Mouse (Mus musculus): ENCODE results near the gene Colgalt2.

DNA sequence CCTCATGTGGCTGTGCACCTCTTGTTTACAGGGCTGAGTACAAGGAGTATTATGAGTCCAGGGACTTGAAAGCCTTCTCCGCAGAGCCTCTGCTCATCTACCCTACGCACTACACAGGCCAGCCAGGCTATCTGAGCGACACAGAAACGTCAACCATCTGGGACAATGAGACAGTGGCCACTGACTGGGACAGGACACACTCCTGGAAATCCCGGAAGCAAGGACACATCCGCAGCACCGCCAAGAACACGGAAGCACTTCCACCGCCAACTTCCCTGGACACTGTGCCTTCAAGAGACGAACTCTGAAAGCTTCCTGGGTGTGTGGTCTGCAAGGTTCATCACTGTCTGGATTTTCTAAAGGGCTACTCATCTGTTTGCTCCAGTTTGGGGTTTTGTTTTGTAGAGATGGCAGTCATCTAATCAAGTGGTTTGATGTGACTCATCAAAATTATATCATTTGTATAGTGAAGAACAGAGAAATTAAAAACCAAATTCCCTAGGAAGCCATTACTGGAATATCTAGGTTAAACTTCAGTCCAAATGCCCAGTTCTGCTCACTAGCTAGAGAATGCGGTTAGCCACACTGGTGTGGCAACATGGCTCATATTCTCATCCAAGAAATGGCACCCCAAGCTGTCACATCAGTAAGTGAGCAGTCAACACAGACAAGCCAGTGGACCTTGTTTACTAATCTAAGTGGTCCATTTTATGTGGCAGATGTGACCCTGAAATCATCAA, 109.0 kb downstream of the Colgalt2 start:
- TF ChIP-seq POLR2A (IDR thresholded peaks at IDR 0.05; ENCODE audit: low read depth, low read length) = no peak
- no peak for TF ChIP-seq CTCF (conservative IDR thresholded peaks at IDR 0.05; ENCODE audit: insufficient read depth, insufficient read length, low read depth, low read length)
